8 mouse cellular contexts compared by ENCODE assay signal in genomic region chr3:103791230-103792110, GRCm38 (mm10). TPM values are rescaled to one million over a fixed set of nuclear protein-coding genes. Genes with fewer than 3 reads are reported as not detected.
DNase-seq lines count a peak whose midpoint lies in the region; ATAC-seq and TF ChIP-seq lines count a peak whose summit lies in the region.

Gene Hipk1 (minus strand): TSS chr3:103791563.

- H3K27ac ChIP-seq in hindbrain, embryonic 15.5 days (replicated peaks), result peak within 1 kb of the TSS; percentile 96

- H3K4me2 ChIP-seq in hindbrain, embryonic 15.5 days, result peak within 1 kb of the TSS; percentile 74

- CTCF ChIA-PET in Patski (lab: Charles Lee), result interaction anchor here (2.4 kb wide), 1 partner anchor 18 kb away, joined by 8 read pairs; no protein-coding TSS in a partner anchor

- POLR2A ChIA-PET in Patski (lab: Charles Lee), result interaction anchor here (1.0 to 3.5 kb wide), 5 partner anchors 12 to 28 kb away, joined by 4 to 25 read pairs (median 5); partner anchors contain the start of genes Ap4b1, Dclre1b and Gm43064

- H3K4me3 ChIP-seq in hindbrain, embryonic 15.5 days, result peak within 1 kb of the TSS; percentile 89

- H3K36me3 ChIP-seq in hindbrain, embryonic 15.5 days, result no peaks in the 10 kb centered on the region

- no peaks in the 10 kb centered on the region for H3K9me3 ChIP-seq in hindbrain, embryonic 15.5 days

- in situ Hi-C loops in Patski (cut with MboI; ENCODE audit: low pct_unique_long_range_greater_than_20kb), result no loop called here

- H3K27me3 ChIP-seq in Patski, result no peaks in the 10 kb centered on the region
- 0 out of 2 replicates have a peak, but pooled peaks cover 2% of the 10 kb centered on the region for H3K27me3 ChIP-seq in hindbrain, embryonic 15.5 days

- no peak for DNase-seq in Patski (ENCODE audit: low read depth, low spot score)
- DNase-seq in cerebellum, postnatal 14 days, result peak; percentile 95 to 96
- peak; percentile 94 to 96 for DNase-seq in frontal cortex, postnatal 36 days (ENCODE audit: low spot score in 2 of 2)
- peak; percentile 87 for DNase-seq in left cerebral cortex, adult 11 months (ENCODE audit: low spot score)
- peak; percentile 96 to 97 for DNase-seq in lung, postnatal 4 days
- DNase-seq in retina, postnatal 7 days (ENCODE audit: low read depth, low spot score), result peak; percentile 78
- DNase-seq in urinary bladder, adult 2 months (ENCODE audit: low spot score), result peak; percentile 90

- peaks cover 28% of the 10 kb centered on the region for H3K4me1 ChIP-seq in hindbrain, embryonic 15.5 days (replicated peaks)

- peak; percentile 88 for ATAC-seq in Patski
- peak; percentile 96 for ATAC-seq in hindbrain, embryonic 15.5 days (ENCODE audit: low FRiP score, low read depth)

- TF ChIP-seq CTCF in Patski (IDR thresholded peaks at IDR 0.05), result no peak

- 9% methylated on average over 48 of the region's 49 CpGs for WGBS in hindbrain, embryonic 15.5 days

- H3K9ac ChIP-seq in hindbrain, embryonic 15.5 days, result peak within 1 kb of the TSS; percentile 93

RNA-seq across cellular contexts. Expression of gene Hipk1, which starts in this region (rescaled TPM):
- 80.5 TPM for polyA plus RNA-seq in Patski (2021)
- 11.5 TPM in 2 replicates for polyA plus RNA-seq in hindbrain, embryonic 15.5 days (2015; fragmentation: Nextera tagmentation; extraction: Ambion mirVana)
- polyA plus RNA-seq in urinary bladder, adult 2 months (2012; rRNA removed), result 31.6 and 44.1 TPM in 2 replicates
